Mouse (Mus musculus) CD4-positive, CD25-positive, alpha-beta regulatory T cell, adult 2 months (primary cell): ENCODE results near the gene Dnaaf5.

ENCODE experiments used
- DNase-seq: peaks from one replicate; pipeline ENCODE4 v3.0.0-alpha.2; 2012; ENCODE audit warnings: low read depth, low spot score

The Dnaaf5 gene

GRCm38 (mm10) chr5:139141326-139141725, 8.7 kb upstream of the Dnaaf5 start:
- no peak for DNase-seq

GRCm38 (mm10) chr5:139143890-139144289, 6.1 kb upstream of the Dnaaf5 start:
- no peak for DNase-seq

- no peak for DNase-seq
These were observed 4.3 kb upstream of the Dnaaf5 start for GRCm38 (mm10) chr5:139145726-139146125.

- DNase-seq = no peak
These were observed 3.4 kb upstream of the Dnaaf5 start for GRCm38 (mm10) chr5:139146476-139147075.

- no peak for DNase-seq
These were observed 2.6 kb upstream of the Dnaaf5 start for GRCm38 (mm10) chr5:139147178-139148078.

- DNase-seq = no peak
These were observed 884 bp upstream of the Dnaaf5 start for GRCm38 (mm10) chr5:139149006-139149672.

GRCm38 (mm10) chr5:139150603-139151031, 594 bp downstream of the Dnaaf5 start:
- peak; percentile 60 for DNase-seq

GRCm38 (mm10) chr5:139160899-139161298, 10.9 kb downstream of the Dnaaf5 start:
- no peak for DNase-seq

- peak; percentile 41 for DNase-seq
These were observed 11.6 kb downstream of the Dnaaf5 start for GRCm38 (mm10) chr5:139161632-139162031.

- peak; percentile 83 for DNase-seq
These were observed 16.8 kb downstream of the Dnaaf5 start for GRCm38 (mm10) chr5:139166781-139167361.

- peak; percentile 28 for DNase-seq
These were observed 17.5 kb downstream of the Dnaaf5 start for GRCm38 (mm10) chr5:139167548-139167947.

- DNase-seq = no peak
These were observed 21.9 kb downstream of the Dnaaf5 start for GRCm38 (mm10) chr5:139171929-139172328.

GRCm38 (mm10) chr5:139174141-139174540, 24.1 kb downstream of the Dnaaf5 start:
- no peak for DNase-seq

GRCm38 (mm10) chr5:139174556-139175547, 24.8 kb downstream of the Dnaaf5 start:
- peak; percentile 45 for DNase-seq

GRCm38 (mm10) chr5:139178895-139179631, 29.0 kb downstream of the Dnaaf5 start:
- DNase-seq = peak; percentile 93

GRCm38 (mm10) chr5:139183131-139183530, 33.1 kb downstream of the Dnaaf5 start:
- DNase-seq = no peak

- no peak for DNase-seq
These were observed 33.6 kb downstream of the Dnaaf5 start for GRCm38 (mm10) chr5:139183601-139184000.

GRCm38 (mm10) chr5:139184897-139185296, 34.9 kb downstream of the Dnaaf5 start:
- DNase-seq = no peak

GRCm38 (mm10) chr5:139189726-139190125, 39.7 kb downstream of the Dnaaf5 start:
- DNase-seq = no peak

- DNase-seq = no peak
These were observed 40.9 kb downstream of the Dnaaf5 start for GRCm38 (mm10) chr5:139190958-139191357.
